Mouse (Mus musculus) lung, postnatal 0 days (tissue): ENCODE results near the gene Magi1.

Experiments
- CTCF ChIP-seq: IDR thresholded peaks from 2 replicates; pipeline ENCODE4 v1.5.1; 2016; ENCODE audit warnings: antibody characterized with exemption, mild to moderate bottlenecking
- EP300 ChIP-seq: IDR thresholded peaks from 2 replicates; pipeline ENCODE4 v1.6.1; 2016; ENCODE audit warnings: antibody characterized with exemption, mild to moderate bottlenecking, control low read depth

- TF ChIP-seq CTCF, result no peak
- no peak for TF ChIP-seq EP300
These were observed 182.5 kb downstream of the Magi1 start for GRCm38 (mm10) chr6:94101256-94101655.
